Mouse (Mus musculus) limb, embryonic 12.5 days (tissue): ENCODE measurements at regions not wholly inside any gene's neighbourhood (a gene's known extent, or its start where the extent isn't known, plus 50 kb on each side); places are given as distances from the start of the nearest gene placed in this dataset.
A peak's percentile ranks its signal among the peaks of the same experiment; 100 is the strongest.

ENCODE experiments used
- ATAC-seq: fragments of 200-750 bp; cut with Nextera tagmentation; 2 replicates; pipeline ENCODE4 v1.8.0; 2017; ENCODE audit warnings: low read depth, moderate TSS enrichment; ENCODE audit not compliant: insufficient number of reproducible peaks, insufficient read depth, low FRiP score, low TSS enrichment
- H3K27ac ChIP-seq: fragments of 300-500 bp; sonication (generic); 2 replicates; pipeline ENCODE4 v1.5.1; 2016; ENCODE audit warnings: mild to moderate bottlenecking, moderate library complexity
- H3K27me3 ChIP-seq: fragments of 300-500 bp; sonication (generic); 2 replicates; pipeline ENCODE4 v1.6.1; 2016; ENCODE audit warnings: mild to moderate bottlenecking, moderate library complexity
- H3K36me3 ChIP-seq: fragments of 300-500 bp; sonication (generic); 2 replicates; pipeline ENCODE4 v1.6.1; 2016; ENCODE audit warnings: mild to moderate bottlenecking, moderate library complexity
- H3K4me1 ChIP-seq: fragments of 300-500 bp; sonication (generic); replicated peaks from 2 replicates; pipeline ENCODE4 v1.6.1; 2016
- H3K4me2 ChIP-seq: fragments of 300-500 bp; sonication (generic); 2 replicates; pipeline ENCODE4 v1.6.1; 2016; ENCODE audit warnings: mild to moderate bottlenecking, moderate library complexity
- H3K4me3 ChIP-seq: fragments of 300-500 bp; sonication (generic); replicated peaks from 2 replicates; pipeline ENCODE4 v1.5.1; 2016; ENCODE audit warnings: mild to moderate bottlenecking
- H3K9ac ChIP-seq: fragments of 300-500 bp; sonication (generic); replicated peaks from 2 replicates; pipeline ENCODE4 v1.6.1; 2016; ENCODE audit warnings: mild to moderate bottlenecking, moderate library complexity
- H3K9me3 ChIP-seq: fragments of 300-500 bp; sonication (generic); 2 replicates; pipeline ENCODE4 v1.6.1; 2016; ENCODE audit warnings: mild to moderate bottlenecking, moderate library complexity
- WGBS: fragments of 180-500 bp; shearing (Covaris S2); methylation state at CpG from one replicate; pipeline ENCODE4 v1.1.7; 2016; 5-methylcytosine and 5-hydroxymethylcytosine counted together

- no peaks in the 10 kb centered on the region for H3K36me3 ChIP-seq
- H3K27me3 ChIP-seq = no peaks in the 10 kb centered on the region
- H3K27ac ChIP-seq = 0 out of 2 replicates have a peak overlapping the region, but pooled peaks have one; percentile 37
- H3K4me1 ChIP-seq = peaks cover 2% of the 10 kb centered on the region; the same call in 1 of the 2 replicates
- 58% methylated on average over 3 of the region's 3 CpGs for WGBS
- no peak overlapping the region for H3K4me2 ChIP-seq
- no peak overlapping the region for H3K4me3 ChIP-seq
- ATAC-seq = no peak
- no peak overlapping the region for H3K9ac ChIP-seq
- no peaks in the 10 kb centered on the region for H3K9me3 ChIP-seq
Observed at GRCm38 (mm10) chr3:144289489-144289888, 84.5 kb upstream of the Lmo4 start.

DNA sequence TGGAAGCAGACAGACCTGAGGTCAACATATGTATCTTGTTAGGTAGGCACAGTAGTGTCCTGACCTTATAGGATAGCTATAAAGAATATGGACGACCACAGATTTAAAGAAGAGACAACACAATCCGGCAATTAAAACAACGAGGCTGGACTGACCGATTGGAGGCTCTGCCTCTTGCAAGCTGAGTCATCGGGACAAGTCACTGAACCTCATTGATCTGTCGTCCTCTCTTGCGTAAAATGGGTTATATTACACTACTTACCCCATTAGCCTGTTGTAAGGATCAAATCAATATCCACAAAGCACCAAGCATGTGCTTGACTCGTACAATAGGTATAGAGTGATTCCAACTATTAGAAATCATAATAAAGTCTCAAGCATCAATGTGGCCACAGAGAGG is 81.1 kb upstream of the Lmo4 start:
- no peak for ATAC-seq
- H3K4me2 ChIP-seq = no peak overlapping the region
- H3K4me1 ChIP-seq = peaks cover 2% of the 10 kb centered on the region; the same call in 1 of the 2 replicates
- WGBS = 74% methylated on average over 8 of the region's 8 CpGs
- no peaks in the 10 kb centered on the region for H3K27me3 ChIP-seq
- H3K36me3 ChIP-seq = no peaks in the 10 kb centered on the region
- no peak overlapping the region for H3K27ac ChIP-seq
- H3K4me3 ChIP-seq = no peak overlapping the region
- no peak overlapping the region for H3K9ac ChIP-seq
- no peaks in the 10 kb centered on the region for H3K9me3 ChIP-seq

- H3K9ac ChIP-seq = no peak overlapping the region
- H3K4me2 ChIP-seq = no peak overlapping the region
- H3K27me3 ChIP-seq = no peaks in the 10 kb centered on the region
- no peak overlapping the region for H3K27ac ChIP-seq
- WGBS = 76% methylated on average over 3 of the region's 3 CpGs
- no peaks in the 10 kb centered on the region for H3K36me3 ChIP-seq
- H3K4me1 ChIP-seq = no peaks in the 10 kb centered on the region; the same call in 1 of the 2 replicates
- H3K4me3 ChIP-seq = no peak overlapping the region
- ATAC-seq = no peak
- H3K9me3 ChIP-seq = no peaks in the 10 kb centered on the region
Observed at GRCm38 (mm10) chr3:144284326-144284725, 79.3 kb upstream of the Lmo4 start.

DNA sequence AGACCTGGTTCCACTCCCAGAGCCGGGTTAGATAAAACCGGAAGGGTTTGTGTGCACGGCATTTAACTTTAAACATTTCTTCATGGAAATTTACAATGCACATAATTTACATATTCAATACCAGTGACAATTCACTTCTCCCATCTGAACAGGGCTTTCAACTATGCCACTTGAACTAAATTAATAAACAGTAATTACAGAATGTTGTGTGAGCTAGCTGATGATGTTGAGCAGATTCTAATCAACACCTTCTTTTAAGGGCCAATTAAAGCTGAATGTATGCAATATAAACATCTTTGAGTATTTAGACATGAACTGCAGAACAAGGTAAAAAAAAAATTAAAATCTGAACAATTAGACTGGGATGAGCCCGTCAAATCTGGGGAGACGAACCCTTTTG is 68.1 kb upstream of the Lmo4 start:
- no peaks in the 10 kb centered on the region for H3K4me1 ChIP-seq
- H3K27me3 ChIP-seq = no peaks in the 10 kb centered on the region
- no peak for ATAC-seq
- no peak overlapping the region for H3K27ac ChIP-seq
- no peak overlapping the region for H3K9ac ChIP-seq
- WGBS = 87% methylated on average over 5 of the region's 5 CpGs
- no peak overlapping the region for H3K4me3 ChIP-seq
- H3K9me3 ChIP-seq = no peaks in the 10 kb centered on the region
- no peak overlapping the region for H3K4me2 ChIP-seq
- H3K36me3 ChIP-seq = no peaks in the 10 kb centered on the region

- Histone ChIP-seq H3K9ac (no peak overlapping the region), H3K27me3 (no peaks in the 10 kb centered on the region), H3K4me2 (no peak overlapping the region), H3K4me1 (no peaks in the 10 kb centered on the region), H3K9me3 (no peaks in the 10 kb centered on the region), H3K4me3 (no peak overlapping the region), H3K36me3 (no peaks in the 10 kb centered on the region), H3K27ac (no peak overlapping the region)
- ATAC-seq = no peak
- 84% methylated on average over 6 of the region's 6 CpGs for WGBS
Observed at GRCm38 (mm10) chr3:144270206-144270605, 65.2 kb upstream of the Lmo4 start.

DNA sequence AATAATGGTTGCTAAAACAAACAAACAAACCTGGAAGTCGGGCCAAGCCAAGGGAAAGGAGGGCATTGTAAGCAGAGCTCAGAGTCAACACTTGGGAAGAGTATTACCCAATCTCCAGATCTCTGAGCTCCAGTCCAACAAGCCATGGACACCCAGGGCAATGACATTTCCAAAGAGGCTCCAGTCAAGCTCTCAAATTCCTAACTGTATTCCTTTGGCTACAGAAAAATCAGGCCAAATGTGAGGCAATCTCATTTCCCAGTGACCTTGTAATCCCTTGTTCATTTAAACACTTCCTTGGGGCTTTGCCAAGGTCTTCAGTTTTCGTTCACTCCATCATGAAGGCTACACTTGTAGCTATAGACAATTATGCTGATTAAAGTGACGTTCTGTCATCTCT is 59.5 kb upstream of the Lmo4 start:
- Histone ChIP-seq H3K4me2 (no peak overlapping the region), H3K27ac (no peak overlapping the region), H3K36me3 (no peaks in the 10 kb centered on the region), H3K4me3 (no peak overlapping the region), H3K9me3 (no peaks in the 10 kb centered on the region), H3K27me3 (no peaks in the 10 kb centered on the region), H3K4me1 (no peaks in the 10 kb centered on the region), H3K9ac (no peak overlapping the region)
- ATAC-seq = no peak
- WGBS = 79% methylated on average over 3 of the region's 3 CpGs

GRCm38 (mm10) chr3:144260886-144261285 is 55.9 kb upstream of the Lmo4 start:
- Histone ChIP-seq H3K4me1 (peaks cover 3% of the 10 kb centered on the region; the same call in 1 of the 2 replicates), H3K9me3 (no peaks in the 10 kb centered on the region), H3K27ac (no peak overlapping the region), H3K9ac (no peak overlapping the region), H3K4me3 (no peak overlapping the region), H3K36me3 (no peaks in the 10 kb centered on the region), H3K4me2 (no peak overlapping the region), H3K27me3 (no peaks in the 10 kb centered on the region)
- WGBS = 93% methylated on average over 2 of the region's 2 CpGs
- no peak for ATAC-seq

DNA sequence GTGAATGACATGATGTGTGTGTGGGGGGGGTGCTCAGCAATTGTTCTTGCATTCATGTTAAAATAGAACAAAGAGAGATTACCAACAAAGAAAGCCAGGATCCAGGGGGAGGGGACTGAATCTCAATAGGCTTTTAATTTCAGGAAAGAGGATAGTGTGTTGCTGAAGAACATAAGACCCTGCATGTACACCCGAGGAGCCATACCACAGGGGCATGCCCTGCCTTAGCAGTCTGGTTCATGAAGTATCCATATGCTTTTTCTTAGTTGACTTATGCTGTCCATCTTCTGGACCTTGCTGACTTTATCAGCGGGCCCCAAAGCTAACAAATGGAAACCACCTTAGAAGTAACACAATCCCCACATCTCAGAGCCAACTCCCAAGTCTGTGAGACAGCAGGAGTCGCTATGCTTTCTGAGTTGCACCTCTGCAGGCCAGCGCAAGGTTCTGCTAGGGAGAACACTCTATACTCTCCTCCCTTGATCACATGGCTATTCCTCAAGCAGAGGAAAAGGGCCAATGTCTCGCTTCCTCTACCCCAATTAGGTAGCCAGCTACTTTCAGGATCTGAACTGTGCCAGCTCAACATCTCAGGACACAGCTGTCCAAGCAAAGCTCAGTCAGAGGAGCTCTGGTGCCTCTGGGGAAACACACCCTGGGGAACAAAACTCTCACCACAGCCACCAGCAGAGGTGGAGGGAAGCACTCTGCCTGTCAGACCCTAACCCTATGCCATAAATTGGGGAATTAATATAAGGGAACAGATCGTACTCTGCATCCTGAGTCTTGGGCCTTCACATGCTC is 52.9 kb upstream of the Lmo4 start:
- H3K9me3 ChIP-seq = no peaks in the 10 kb centered on the region
- WGBS = 74% methylated on average over 6 of the region's 6 CpGs
- peaks cover 10% of the 10 kb centered on the region; the same call in 1 of the 2 replicates for H3K4me1 ChIP-seq
- ATAC-seq = no peak
- H3K4me3 ChIP-seq = no peak overlapping the region
- no peak overlapping the region for H3K4me2 ChIP-seq
- H3K27ac ChIP-seq = no peak overlapping the region
- no peaks in the 10 kb centered on the region for H3K36me3 ChIP-seq
- no peaks in the 10 kb centered on the region for H3K27me3 ChIP-seq
- no peak overlapping the region for H3K9ac ChIP-seq

DNA sequence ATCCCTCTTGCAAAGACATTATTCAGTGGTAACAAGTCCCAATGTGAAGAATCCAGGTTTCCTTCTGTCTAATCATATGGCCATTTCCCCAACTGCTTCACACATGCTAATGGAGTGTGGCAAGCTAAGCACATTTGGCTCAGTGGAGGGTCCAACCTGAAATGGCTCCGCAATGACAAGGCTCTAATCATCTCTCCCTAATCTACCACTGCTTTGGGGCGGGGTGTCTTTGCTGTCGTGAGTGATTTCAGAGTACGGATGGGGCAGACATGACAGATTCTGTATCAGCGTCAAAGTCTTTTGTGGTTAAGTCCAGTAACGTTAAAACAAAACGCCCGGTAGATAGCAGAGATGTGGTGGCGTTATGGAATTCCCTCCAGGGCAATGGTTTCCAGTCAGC is 52.2 kb upstream of the Lmo4 start:
- 91% methylated on average over 9 of the region's 9 CpGs for WGBS
- no peaks in the 10 kb centered on the region for H3K36me3 ChIP-seq
- no peaks in the 10 kb centered on the region for H3K27me3 ChIP-seq
- no peaks in the 10 kb centered on the region for H3K9me3 ChIP-seq
- H3K9ac ChIP-seq = no peak overlapping the region
- no peak overlapping the region for H3K27ac ChIP-seq
- no peak overlapping the region for H3K4me2 ChIP-seq
- no peak for ATAC-seq
- peaks cover 10% of the 10 kb centered on the region; the same call in 1 of the 2 replicates for H3K4me1 ChIP-seq
- H3K4me3 ChIP-seq = no peak overlapping the region

DNA sequence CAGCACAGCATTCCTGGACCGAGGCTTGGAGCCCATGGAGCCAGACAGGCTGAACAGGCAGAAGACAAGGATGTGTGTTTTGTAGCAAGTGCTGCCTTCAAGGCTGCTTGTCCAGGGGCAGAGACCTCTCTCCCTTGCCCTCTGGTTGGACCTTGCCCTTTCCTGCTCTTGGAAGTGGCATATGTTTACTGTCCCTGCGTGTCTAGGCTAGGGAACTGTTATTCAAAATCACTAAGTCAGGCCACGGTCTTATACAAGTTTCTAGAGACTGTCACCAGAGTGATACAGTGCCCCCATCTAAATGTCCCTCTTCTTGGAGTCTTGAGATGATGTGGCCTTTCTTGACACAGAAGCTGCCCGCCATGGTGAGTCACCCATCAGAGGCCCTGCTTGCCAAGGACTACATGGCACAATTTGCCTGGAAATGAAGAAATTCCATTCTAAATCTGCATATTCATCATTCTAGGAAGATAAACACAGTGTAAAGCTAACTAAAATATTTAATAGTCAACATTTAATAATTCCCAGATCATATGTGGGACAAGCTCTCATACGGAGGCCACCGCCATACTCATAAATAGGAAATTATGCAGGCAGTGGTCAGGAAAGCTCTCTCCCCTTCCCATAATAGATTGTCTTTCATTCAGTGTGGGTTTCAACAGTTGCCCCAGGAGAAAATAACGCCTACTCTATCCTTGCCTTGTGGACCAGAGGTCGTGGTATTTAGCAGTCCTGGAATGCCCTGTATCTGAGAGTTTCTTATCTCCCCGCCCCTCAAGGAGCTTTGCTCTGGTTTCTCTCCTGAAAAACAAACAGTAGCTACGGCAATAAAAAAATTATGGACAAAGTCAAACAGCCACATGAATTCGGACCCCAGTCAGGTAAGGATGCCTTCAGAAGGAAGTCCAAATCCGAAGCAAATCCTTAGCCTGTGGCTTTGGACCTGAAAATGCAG is 50.9 kb upstream of the Lmo4 start:
- Histone ChIP-seq H3K27me3 (no peaks in the 10 kb centered on the region), H3K4me1 (peaks cover 10% of the 10 kb centered on the region; the same call in 1 of the 2 replicates), H3K27ac (no peak overlapping the region), H3K9ac (no peak overlapping the region), H3K9me3 (no peaks in the 10 kb centered on the region), H3K4me3 (no peak overlapping the region), H3K4me2 (no peak overlapping the region), H3K36me3 (no peaks in the 10 kb centered on the region)
- WGBS = 72% methylated on average over 12 of the region's 12 CpGs
- ATAC-seq = no peak
